Mouse (Mus musculus) kidney, adult 2 months (tissue): ENCODE results near the gene Odf4.

Source experiments
- CTCF ChIP-seq: fragments of 200-500 bp; conservative IDR thresholded peaks from 2 replicates; pipeline ENCODE4 v1.5.1; 2011; ENCODE audit warnings: low read depth, mild to moderate bottlenecking, control low read depth, low read length, moderate library complexity, mixed read lengths; ENCODE audit not compliant: insufficient read depth, insufficient read length
- POLR2A ChIP-seq: fragments of 200-500 bp; IDR thresholded peaks from one replicate; pipeline ENCODE4 v1.6.1; 2011; ENCODE audit warnings: low read depth, low read length, control low read depth

- TF ChIP-seq CTCF (no peak), POLR2A (no peak)
These were observed 20.5 kb downstream of the Odf4 start for GRCm38 (mm10) chr11:68906461-68906790.
